Mouse (Mus musculus): ENCODE results near the gene Sfta2. TPM values are rescaled to one million over a fixed set of nuclear protein-coding genes. Genes with fewer than 3 reads are reported as not detected.

The Sfta2 gene
- not detected for polyA plus RNA-seq (2021)

DNA sequence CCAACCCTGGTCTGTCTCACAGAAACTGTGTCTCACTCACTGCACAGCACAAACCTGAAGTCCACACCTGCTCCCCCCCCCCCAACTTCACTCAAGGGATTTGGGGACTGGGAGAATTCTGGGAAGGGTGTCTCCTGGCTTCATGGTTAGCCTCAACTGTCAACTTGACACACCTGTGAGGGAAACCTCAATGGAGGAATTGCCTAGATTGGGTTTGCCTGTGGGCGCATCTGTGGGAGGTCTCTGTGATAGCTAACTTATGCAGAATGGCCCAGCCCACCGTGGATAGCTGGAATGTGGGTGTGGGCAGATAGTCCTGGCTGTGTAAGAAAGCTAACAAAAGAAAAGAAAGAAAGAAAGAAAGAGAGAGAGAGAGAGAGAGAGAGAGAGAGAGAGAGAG, at the start of gene Sfta2:
Gene Sfta2, plus strand, starts transcription at position 301 of the 400 bp plus-strand sequence.
- CTCF ChIA-PET = interaction anchor here (1.2 to 1.6 kb wide), 3 partner anchors 9 to 34 kb away, joined by 3 to 5 read pairs (median 4); no protein-coding TSS in a partner anchor
- no peak for TF ChIP-seq CTCF (IDR thresholded peaks at IDR 0.05)
- POLR2A ChIA-PET = interaction anchor here (1.0 to 1.4 kb wide), 2 partner anchors 10 kb away, joined by 3 to 6 read pairs; no protein-coding TSS in a partner anchor

DNA sequence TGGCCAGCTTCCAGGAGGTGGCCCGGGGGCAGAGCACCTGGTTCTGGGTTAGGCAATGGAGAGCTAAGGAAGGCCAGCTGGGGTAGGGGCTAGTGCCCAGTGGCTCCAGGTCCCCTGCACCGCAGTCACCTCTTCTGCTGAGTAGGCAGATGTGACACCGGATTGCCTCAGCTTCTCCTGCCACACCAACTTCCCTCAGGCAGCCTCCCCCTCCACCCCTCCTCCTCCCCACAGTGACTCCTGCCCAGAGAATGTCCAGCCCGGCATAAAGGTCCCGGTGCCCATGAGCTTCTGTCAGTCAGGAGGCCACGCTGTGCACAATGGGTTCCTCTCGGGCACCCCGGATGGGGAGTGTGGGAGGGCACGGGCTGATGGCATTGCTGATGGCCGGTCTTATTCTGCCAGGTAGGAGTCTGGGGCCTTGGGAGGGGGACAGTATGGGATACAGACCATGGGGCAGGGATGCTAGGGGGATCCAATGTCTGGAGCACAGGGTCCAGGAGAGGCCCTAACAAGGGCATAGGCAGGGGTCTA, 49.4 kb upstream of the Sfta2 start, which contains the start of gene Cdsn:
Gene Cdsn, plus strand, starts transcription at position 248 of the 534 bp plus-strand sequence.
- ATAC-seq (peak; percentile 33), DNase-seq (ENCODE audit: low read depth, low spot score) (no peak)
- TF ChIP-seq CTCF (IDR thresholded peaks at IDR 0.05) = no peak
- no peaks in the 10 kb centered on the region for H3K27me3 ChIP-seq
- ChIA-PET POLR2A (interaction anchor here (0.9 kb wide), 1 partner anchor 318 kb away, joined by 3 read pairs; no protein-coding TSS in a partner anchor), CTCF (interaction anchor here (1.1 to 2.6 kb wide), 5 partner anchors 8 to 36 kb away, joined by 3 to 7 read pairs (median 4); no protein-coding TSS in a partner anchor)
- in situ Hi-C loops (cut with MboI; ENCODE audit: low pct_unique_long_range_greater_than_20kb) = no loop called here

More for the DNA sequence above, at the start of gene Sfta2:
- ATAC-seq (no peak), DNase-seq (ENCODE audit: low read depth, low spot score) (no peak)
- in situ Hi-C loops (cut with MboI; ENCODE audit: low pct_unique_long_range_greater_than_20kb) = no loop called here
- H3K27me3 ChIP-seq = no peaks in the 10 kb centered on the region

DNA sequence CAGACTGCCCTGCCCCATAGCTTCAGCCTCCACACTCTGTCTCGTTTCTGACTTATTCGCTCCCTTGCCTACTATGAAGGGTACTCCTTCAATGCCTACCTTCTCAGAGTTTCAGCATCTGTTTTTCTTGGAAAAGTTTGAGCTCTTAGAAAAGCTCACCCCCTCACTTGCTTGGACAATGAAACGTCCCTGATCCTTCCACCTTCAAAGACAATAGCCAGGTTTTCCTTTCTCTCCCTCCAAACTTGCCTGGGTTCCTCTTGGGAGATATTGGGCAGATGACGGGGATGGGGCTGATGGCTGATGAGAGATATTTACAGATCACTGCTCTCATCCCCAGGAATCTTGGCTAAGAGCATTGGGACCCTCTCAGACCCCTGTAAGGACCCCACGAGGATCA, 47.0 kb upstream of the Sfta2 start:
- no peak for ATAC-seq
- DNase-seq (ENCODE audit: low read depth, low spot score) = no peak
- ChIA-PET POLR2A (interaction anchor here (0.7 kb wide), 1 partner anchor 42 kb away, joined by 3 read pairs; no protein-coding TSS in a partner anchor), CTCF (interaction anchor here (1.2 to 9.0 kb wide), 2 partner anchors 23 to 32 kb away, joined by 3 to 69 read pairs; no protein-coding TSS in a partner anchor)
- no peak for TF ChIP-seq CTCF (IDR thresholded peaks at IDR 0.05)
- H3K27me3 ChIP-seq = no peaks in the 10 kb centered on the region
- in situ Hi-C loops (cut with MboI; ENCODE audit: low pct_unique_long_range_greater_than_20kb) = no loop called here

DNA sequence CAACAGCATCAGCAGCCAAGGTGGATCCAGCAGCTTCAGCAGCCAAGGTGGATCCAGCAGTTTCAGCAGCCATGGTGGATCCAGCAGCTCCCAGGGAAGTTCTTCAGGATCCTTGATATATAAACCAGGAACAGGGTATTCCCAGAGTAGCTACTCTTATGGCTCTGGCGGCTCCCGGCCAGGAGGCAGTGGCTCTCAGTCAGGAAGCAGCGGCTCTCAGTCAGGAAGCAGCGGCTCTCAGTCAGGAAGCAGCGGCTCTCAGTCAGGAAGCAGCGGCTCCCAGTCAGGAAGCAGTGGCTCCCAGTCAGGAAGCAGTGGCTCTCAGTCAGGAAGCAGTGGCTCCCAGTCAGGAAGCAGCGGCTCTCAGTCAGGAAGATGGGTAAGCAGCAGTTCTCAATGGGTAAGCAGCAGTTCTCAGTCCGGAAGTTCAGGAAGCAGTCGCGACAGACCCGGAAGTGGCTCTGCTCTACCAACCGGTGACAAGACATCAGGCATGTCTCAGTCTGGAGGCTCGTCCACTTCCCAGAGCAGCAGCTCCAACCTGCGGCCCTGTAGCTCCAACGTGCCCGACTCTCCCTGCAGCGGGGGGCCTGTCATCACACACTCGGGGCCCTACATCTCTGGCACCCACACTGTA, 46.5 kb upstream of the Sfta2 start:
- POLR2A ChIA-PET = interaction anchor here (1.4 kb wide), 1 partner anchor 24 kb away, joined by 3 read pairs; no protein-coding TSS in a partner anchor
- in situ Hi-C loops (cut with MboI; ENCODE audit: low pct_unique_long_range_greater_than_20kb) = no loop called here
- no peak for TF ChIP-seq CTCF (IDR thresholded peaks at IDR 0.05)
- no peak for ATAC-seq
- DNase-seq (ENCODE audit: low read depth, low spot score) = no peak
- CTCF ChIA-PET = interaction anchor here (1.0 to 9.0 kb wide), 3 partner anchors 10 to 31 kb away, joined by 3 to 69 read pairs (median 6); no protein-coding TSS in a partner anchor
- no peaks in the 10 kb centered on the region for H3K27me3 ChIP-seq

- no peak for TF ChIP-seq CTCF (IDR thresholded peaks at IDR 0.05)
- DNase-seq (ENCODE audit: low read depth, low spot score) (no peak), ATAC-seq (no peak)
- in situ Hi-C loops (cut with MboI; ENCODE audit: low pct_unique_long_range_greater_than_20kb) = no loop called here
- H3K27me3 ChIP-seq = no peaks in the 10 kb centered on the region
- ChIA-PET CTCF (interaction anchor here (1.3 to 9.0 kb wide), 5 partner anchors 10 to 21 kb away, joined by 3 to 69 read pairs (median 9); no protein-coding TSS in a partner anchor), POLR2A (interaction anchor here (1.4 kb wide), 1 partner anchor 23 kb away, joined by 3 read pairs; no protein-coding TSS in a partner anchor)
These were observed 45.1 kb upstream of the Sfta2 start for GRCm38 (mm10) chr17:35556186-35556765.

DNA sequence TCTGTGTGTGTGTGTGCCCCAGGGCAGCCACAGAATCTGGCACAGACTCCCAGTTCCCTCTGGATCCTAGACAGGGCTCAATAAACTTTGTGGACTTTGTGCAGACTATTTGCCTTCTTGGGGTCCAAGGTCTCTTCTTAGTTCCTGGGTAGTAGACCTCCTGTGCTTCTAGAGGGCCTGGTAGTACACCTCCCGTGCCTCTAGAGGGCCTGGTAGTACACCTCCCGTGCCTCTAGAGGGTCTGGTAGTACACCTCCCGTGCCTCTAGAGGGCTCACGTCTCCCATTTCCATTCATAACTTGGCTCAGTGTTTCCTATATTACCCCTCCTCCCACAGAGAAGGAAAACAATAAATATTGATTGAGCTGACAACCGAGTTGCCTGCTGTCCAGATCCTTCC, 44.5 kb upstream of the Sfta2 start:
- ATAC-seq (peak; percentile 55), DNase-seq (ENCODE audit: low read depth, low spot score) (no peak)
- in situ Hi-C loops (cut with MboI; ENCODE audit: low pct_unique_long_range_greater_than_20kb) = no loop called here
- ChIA-PET POLR2A (interaction anchor here (1.4 kb wide), 1 partner anchor 22 kb away, joined by 3 read pairs; no protein-coding TSS in a partner anchor), CTCF (interaction anchor here (0.9 to 9.0 kb wide), 9 partner anchors 8 to 24 kb away, joined by 3 to 69 read pairs (median 4); partner anchors contain the start of gene 2300002M23Rik)
- no peak for TF ChIP-seq CTCF (IDR thresholded peaks at IDR 0.05)
- H3K27me3 ChIP-seq = no peaks in the 10 kb centered on the region

- POLR2A ChIA-PET = no interaction called here
- DNase-seq (ENCODE audit: low read depth, low spot score) (no peak), ATAC-seq (peak; percentile 60)
- no peaks in the 10 kb centered on the region for H3K27me3 ChIP-seq
- TF ChIP-seq CTCF (IDR thresholded peaks at IDR 0.05) = no peak
- CTCF ChIA-PET = interaction anchor here (0.7 to 9.0 kb wide), 10 partner anchors 8 to 23 kb away, joined by 3 to 69 read pairs (median 4); partner anchors contain the start of gene 2300002M23Rik
- in situ Hi-C loops (cut with MboI; ENCODE audit: low pct_unique_long_range_greater_than_20kb) = no loop called here
These were observed 44.0 kb upstream of the Sfta2 start for GRCm38 (mm10) chr17:35557351-35557750.

DNA sequence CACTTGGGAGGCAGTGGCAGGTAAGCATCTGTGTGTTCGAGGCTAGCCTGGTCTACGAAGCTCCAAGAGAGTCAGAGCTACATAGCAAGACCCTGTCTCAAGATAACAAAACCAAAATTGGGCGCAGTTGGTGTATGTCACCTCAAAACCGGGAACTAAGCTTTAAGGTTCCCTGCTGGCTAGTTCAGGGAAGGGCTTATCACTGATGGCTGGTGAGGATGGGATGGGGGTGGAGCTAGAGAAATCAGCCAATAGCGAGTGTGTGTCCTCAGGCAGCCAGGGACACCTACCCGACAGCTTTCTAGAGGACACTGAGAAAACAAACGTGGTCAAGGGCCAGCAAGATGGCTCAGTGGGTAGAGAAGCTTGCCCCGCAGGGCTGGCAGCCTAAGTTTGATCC, 43.1 kb upstream of the Sfta2 start:
- ATAC-seq (no peak), DNase-seq (ENCODE audit: low read depth, low spot score) (no peak)
- POLR2A ChIA-PET = interaction anchor here (1.1 kb wide), 1 partner anchor 9 kb away, joined by 3 read pairs; no protein-coding TSS in a partner anchor
- CTCF ChIA-PET = interaction anchor here (0.7 to 9.0 kb wide), 8 partner anchors 8 to 168 kb away, joined by 3 to 69 read pairs (median 6); no protein-coding TSS in a partner anchor
- in situ Hi-C loops (cut with MboI; ENCODE audit: low pct_unique_long_range_greater_than_20kb) = no loop called here
- TF ChIP-seq CTCF (IDR thresholded peaks at IDR 0.05) = no peak
- no peaks in the 10 kb centered on the region for H3K27me3 ChIP-seq

DNA sequence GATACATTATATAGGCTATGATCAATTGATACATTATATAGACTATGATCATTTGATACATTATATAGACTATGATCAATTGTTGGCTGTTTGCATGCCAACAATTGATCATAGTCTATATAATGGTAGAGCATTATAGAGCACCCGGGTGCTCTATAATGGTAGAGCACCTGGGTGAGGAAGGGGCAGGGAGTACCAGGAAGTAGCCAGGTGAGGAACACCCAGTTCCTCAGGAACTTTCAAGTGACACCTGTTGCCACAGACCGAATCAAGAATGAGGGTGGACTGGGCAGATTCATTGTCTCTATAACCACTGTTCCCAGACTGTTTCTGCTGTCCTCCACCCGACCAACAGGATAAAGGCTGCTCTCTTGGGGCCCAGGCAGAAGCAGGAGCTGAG, 34.2 kb upstream of the Sfta2 start, which contains the start of gene 2300002M23Rik:
Gene 2300002M23Rik, plus strand, starts transcription at position 301 of the 400 bp plus-strand sequence.
- no peaks in the 10 kb centered on the region for H3K27me3 ChIP-seq
- no peak for DNase-seq (ENCODE audit: low read depth, low spot score)
- ChIA-PET POLR2A (interaction anchor here (1.1 kb wide), 1 partner anchor 10 kb away, joined by 4 read pairs; no protein-coding TSS in a partner anchor), CTCF (interaction anchor here (1.2 kb wide), 2 partner anchors 10 to 12 kb away, joined by 3 to 4 read pairs; no protein-coding TSS in a partner anchor)
- in situ Hi-C loops (cut with MboI; ENCODE audit: low pct_unique_long_range_greater_than_20kb) = no loop called here
- no peak for TF ChIP-seq CTCF (IDR thresholded peaks at IDR 0.05)
- ATAC-seq = no peak

- ChIA-PET POLR2A (interaction anchor here (1.1 kb wide), 1 partner anchor 9 kb away, joined by 4 read pairs; no protein-coding TSS in a partner anchor), CTCF (interaction anchor here (1.2 kb wide), 1 partner anchor 10 kb away, joined by 4 read pairs; no protein-coding TSS in a partner anchor)
- ATAC-seq (no peak), DNase-seq (ENCODE audit: low read depth, low spot score) (no peak)
- in situ Hi-C loops (cut with MboI; ENCODE audit: low pct_unique_long_range_greater_than_20kb) = no loop called here
- TF ChIP-seq CTCF (IDR thresholded peaks at IDR 0.05) = no peak
- H3K27me3 ChIP-seq = no peaks in the 10 kb centered on the region
These were observed 33.6 kb upstream of the Sfta2 start for GRCm38 (mm10) chr17:35567767-35568166.

All from Patski (cell line).